Mouse (Mus musculus) spleen, adult 2 months (tissue): ENCODE measurements around the gene Prkca.

ENCODE experiments used
- CTCF ChIP-seq: fragments of 200-500 bp; IDR thresholded peaks from 2 replicates; pipeline ENCODE4 v1.5.1; 2011; ENCODE audit warnings: mild to moderate bottlenecking, inconsistent platforms; ENCODE audit not compliant: insufficient read depth, insufficient read length, insufficient replicate concordance; ENCODE audit errors: extremely low read depth
- POLR2A ChIP-seq: fragments of 200-500 bp; IDR thresholded peaks from 2 replicates; pipeline ENCODE4 v1.6.1; 2011; ENCODE audit warnings: low read depth, low read length, inconsistent platforms

GRCm38 (mm10) chr11:108079946-108080650 lies 263.6 kb downstream of the Prkca start:
- TF ChIP-seq POLR2A (no peak), CTCF (no peak)
